Mouse (Mus musculus) adrenal gland, postnatal 36 days (tissue): ENCODE results near the gene Prss21. TPM values are rescaled to one million over a fixed set of nuclear protein-coding genes. Genes with fewer than 3 reads are reported as not detected.

Experiments used
- DNase-seq, 2 experiments: peaks; one replicate each; pipeline ENCODE4 v3.0.0; 2021; ENCODE audit warnings: mixed read lengths in 1 of 2
- long read RNA-seq, 2 experiments: library from polyadenylated mRNA; stranded (forward); transcript quantifications; one replicate each; pipeline ENCODE4 v2.0.0; 2021; ENCODE audit warnings: borderline sequencing depth in 2 of 2
- total RNA-seq, 2 experiments: library from RNA; stranded (reverse); gene quantifications; 2 replicates each; pipeline ENCODE4 v1.2.3; 2021

The Prss21 gene
- total RNA-seq, result not detected
- long read RNA-seq, experiment 1, result 0 reads
- long read RNA-seq, experiment 2, result 0 reads

GRCm38 (mm10) chr17:23867756-23868155, at the start of gene Prss21:
Gene Prss21, plus strand, starts transcription at chr17:23868056.
- no peak for DNase-seq

GRCm38 (mm10) chr17:23818579-23818978, 49.3 kb upstream of the Prss21 start:
- no peak for DNase-seq

- DNase-seq, result no peak
These were observed 48.6 kb upstream of the Prss21 start for GRCm38 (mm10) chr17:23819235-23819634.

DNA sequence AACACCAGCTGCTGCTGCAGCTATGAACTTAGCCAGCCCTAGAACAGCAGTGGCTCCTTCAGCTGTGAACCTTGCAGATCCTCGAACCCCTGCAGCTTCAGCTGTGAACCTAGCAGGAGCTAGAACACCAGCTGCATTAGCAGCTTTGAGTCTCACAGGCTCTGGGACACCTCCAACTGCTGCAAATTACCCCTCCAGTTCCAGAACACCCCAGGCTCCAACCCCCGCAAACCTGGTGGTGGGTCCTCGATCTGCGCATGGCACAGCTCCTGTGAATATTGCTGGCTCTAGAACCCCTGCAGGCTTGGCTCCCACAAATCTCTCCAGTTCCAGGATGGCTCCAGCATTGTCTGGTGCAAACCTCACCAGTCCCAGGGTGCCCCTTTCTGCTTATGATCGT, 47.1 kb upstream of the Prss21 start:
- no peak for DNase-seq

- DNase-seq, result peak in 1 of 2 experiments; percentile 36
These were observed 45.8 kb upstream of the Prss21 start for GRCm38 (mm10) chr17:23822094-23822493.

DNA sequence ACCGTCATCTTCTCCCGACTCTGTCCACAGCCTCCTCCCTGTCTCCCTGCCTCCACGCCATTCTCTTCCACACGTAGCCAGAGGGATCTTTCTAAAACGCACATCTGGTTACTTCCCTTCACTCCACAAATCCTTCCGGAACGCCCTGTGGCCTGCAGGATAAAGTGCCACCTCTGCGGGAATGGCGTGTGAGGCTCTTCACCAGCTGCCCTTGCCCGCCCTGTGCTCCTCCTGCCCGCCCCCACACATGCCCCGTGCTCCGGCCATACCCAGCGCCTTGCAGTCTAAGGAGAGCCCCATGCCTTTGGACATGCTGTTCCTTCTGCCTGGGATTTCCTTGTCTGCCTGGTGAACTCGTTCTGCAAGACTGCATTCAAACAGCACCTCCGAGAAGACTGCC, 44.8 kb upstream of the Prss21 start:
- no peak for DNase-seq

- no peak for DNase-seq
These were observed 44.2 kb upstream of the Prss21 start for GRCm38 (mm10) chr17:23823614-23824013.

DNA sequence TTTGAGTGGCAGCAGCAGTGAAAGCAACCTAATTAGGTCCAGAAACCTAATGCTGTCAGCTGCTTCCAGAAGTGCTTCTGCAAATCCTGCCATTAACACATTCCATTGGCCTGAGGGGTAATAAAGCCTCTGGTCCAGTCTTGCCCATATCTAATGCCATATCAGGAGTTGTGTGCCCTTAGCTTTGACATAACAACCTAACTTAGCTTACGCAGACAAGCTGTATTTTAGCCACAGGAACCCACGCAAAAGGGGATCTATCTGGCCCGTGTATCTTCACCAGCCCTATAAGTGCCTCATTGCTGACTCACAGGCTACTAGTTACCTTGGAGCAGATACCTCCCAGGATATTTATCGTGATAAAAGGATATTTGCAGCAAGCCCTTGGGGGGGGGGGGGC, 42.3 kb upstream of the Prss21 start:
- DNase-seq, result no peak

DNA sequence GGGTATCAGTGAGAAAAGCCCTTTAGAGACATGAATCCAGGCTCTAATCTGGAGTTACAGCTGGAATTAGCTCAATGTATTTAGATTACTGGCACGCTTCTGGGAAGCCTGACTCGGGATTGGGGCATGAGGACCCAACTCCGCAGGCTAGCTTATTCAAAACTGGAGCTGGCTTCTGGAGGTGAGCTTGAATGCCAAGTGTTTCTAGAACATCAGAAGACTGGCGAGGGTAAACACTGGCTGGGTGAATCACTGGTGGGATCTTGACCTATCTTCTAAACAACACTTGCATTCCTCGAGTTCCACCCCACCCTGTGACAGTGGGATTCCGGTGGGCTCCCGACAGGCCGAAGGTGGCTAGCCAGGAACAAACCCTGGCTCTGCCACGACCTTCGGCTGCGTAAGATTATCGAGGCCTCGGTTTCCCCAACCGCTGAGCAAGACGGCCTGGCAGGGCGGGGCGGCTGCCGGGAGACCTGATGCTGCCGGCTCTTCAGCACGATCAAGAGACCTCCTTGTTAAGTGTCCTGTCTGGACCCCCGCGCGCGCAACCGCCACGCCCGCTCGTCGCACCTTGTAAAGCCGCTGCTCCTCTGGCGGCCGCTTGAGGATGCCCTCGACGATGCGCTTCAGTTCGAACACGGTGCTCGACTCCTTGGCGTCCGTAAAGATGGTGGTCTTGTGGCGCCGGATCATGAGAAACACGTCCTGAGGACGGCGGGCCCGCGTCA, 39.4 kb upstream of the Prss21 start:
- DNase-seq, result peak; percentile 50 to 66

GRCm38 (mm10) chr17:23829064-23829619, 38.7 kb upstream of the Prss21 start, which contains the start of gene Elob:
Gene Elob, minus strand, starts transcription at chr17:23829136.
- peak; percentile 89 to 90 for DNase-seq

- DNase-seq, result no peak
These were observed 36.7 kb upstream of the Prss21 start for GRCm38 (mm10) chr17:23831201-23831600.

- no peak for DNase-seq
These were observed 31.8 kb upstream of the Prss21 start, which contains the start of gene Prss33 for GRCm38 (mm10) chr17:23836006-23836575. Gene Prss33, minus strand, starts transcription at chr17:23836056.

GRCm38 (mm10) chr17:23841145-23841544, 26.7 kb upstream of the Prss21 start:
- peak; percentile 37 to 70 for DNase-seq

- DNase-seq, result peak in 1 of 2 experiments; percentile 59
These were observed 24.6 kb upstream of the Prss21 start for GRCm38 (mm10) chr17:23843141-23843811.

DNA sequence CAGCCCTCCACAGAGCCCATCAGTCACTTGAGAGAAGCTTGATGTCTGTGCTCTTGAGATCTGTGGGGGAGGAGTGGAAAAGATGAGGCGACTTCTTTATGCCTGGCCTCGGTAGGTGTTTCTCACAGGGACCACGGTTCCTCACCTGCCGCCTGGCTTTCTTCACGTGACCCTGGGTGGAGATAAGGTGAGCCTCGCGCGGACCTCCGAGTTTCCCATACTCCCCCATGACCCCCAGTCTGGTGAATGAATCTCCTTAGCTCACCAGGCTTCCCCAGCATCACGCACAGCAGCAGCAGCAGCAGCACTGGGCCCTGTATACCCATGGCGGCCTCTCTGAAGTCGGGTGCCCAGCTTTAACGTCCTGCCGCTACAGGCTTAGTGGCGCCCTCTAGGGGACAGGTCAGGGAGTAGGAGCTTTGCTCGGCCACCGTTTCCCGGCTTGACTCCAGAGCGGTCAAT, 24.0 kb upstream of the Prss21 start, which contains the start of the genes Prss32 and Prss41:
Prss32 (plus strand) TSS at position 44 of the 462 bp plus-strand sequence.
Prss41 (minus strand) TSS at position 361 of the 462 bp plus-strand sequence.
- peak; percentile 69 to 79 for DNase-seq

GRCm38 (mm10) chr17:23850028-23850427, 17.8 kb upstream of the Prss21 start:
- DNase-seq, result no peak

DNA sequence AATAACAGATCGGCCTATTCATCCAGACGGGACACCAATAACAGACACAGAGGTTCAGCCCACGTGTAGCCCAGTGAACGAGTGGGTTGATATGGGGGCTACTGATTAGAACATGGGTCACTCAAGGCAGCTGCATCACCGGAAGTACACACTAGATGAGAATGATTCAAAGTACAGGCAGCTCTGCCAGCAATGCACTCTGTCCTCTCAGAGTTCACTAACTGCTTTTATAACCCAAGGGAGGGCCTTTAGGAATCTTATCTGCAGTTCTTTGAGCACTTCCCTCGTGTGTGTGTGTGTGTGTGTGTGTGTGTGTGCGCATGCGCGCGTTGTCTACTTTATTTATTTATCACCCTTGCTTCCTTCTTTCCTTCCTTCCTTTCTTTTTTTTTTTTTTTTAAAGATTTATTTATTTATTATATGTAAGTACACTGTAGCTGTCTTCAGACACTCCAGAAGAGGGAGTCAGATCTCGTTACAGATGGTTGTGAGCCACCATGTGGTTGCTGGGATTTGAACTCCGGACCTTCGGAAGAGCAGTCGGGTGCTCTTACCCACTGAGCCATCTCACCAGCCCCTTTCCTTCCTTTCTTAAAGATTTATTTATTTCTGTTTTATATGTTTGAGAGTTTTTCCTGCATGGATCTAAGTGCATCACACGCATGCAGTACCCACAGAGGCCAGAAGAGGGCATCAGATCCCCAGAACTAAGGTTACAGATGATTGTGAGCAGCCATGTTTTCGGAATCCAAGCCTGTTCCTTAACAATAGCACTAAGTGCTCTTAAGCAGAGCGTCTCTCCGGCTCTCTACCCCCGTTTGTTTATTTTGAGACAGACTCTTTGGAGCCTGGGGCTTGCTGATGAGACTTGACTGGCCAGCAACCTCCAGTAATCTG, 16.8 kb upstream of the Prss21 start:
- peak; percentile 63 to 73 for DNase-seq

DNA sequence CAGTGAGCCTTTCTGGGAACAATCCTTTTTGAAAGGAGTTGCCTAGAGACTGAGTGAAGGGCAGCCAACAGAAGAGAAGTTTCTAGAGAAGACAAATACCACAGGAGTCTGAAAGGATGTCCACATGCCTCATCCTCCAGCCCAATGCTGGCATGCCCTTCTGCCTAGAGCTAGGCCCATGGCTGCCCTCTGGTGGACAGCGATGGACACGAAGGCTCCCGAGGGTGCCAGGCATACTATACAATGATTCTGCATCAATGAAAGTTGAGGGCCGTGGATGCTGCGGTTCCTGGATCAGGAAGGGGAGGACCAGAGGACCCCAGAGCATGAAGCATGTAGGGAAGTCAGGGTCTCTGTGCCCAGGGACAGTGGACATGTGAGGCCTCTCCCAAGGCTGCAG, 14.6 kb upstream of the Prss21 start:
- DNase-seq, result peak; percentile 72 to 82

DNA sequence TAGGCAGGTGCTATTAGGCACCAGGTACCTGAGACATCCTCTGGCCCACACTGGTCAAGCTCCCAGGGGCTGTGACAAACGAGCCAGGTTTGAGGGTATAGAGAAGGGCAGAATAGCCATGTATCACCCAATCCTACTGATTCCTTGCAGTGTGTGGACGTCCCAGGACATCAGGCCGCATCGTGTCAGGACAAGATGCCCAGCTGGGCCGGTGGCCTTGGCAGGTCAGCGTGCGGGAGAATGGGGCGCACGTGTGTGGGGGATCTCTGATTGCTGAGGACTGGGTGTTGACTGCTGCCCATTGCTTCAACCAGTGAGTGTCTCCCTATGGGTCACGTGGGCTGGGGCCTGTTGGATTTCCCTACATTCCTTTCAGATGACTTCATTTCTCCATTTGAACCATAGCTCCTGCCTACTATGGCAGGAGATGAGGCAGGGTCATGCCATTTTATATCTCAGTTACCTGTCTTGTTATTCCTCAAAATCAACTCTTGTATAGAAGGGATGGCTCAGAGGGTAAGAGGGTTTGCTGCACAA, 13.6 kb upstream of the Prss21 start:
- DNase-seq, result no peak

DNA sequence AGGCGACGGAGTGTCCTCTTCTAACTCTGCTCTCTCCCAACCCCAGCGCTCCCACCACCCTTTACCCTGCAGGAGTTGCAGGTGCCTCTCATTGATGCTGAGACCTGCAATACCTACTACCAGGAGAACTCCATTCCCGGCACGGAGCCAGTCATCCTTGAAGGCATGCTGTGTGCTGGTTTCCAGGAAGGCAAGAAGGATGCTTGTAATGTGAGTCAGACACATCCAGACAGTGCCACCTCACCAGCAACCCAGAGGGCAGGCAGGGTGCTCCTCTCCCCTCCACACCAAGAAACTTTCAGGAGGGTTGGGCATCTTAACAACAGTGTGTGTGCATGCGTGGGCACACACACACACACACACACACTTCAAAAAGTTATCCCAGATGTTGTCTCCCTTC, 10.7 kb upstream of the Prss21 start:
- DNase-seq, result no peak

GRCm38 (mm10) chr17:23857913-23858312, 9.9 kb upstream of the Prss21 start:
- no peak for DNase-seq
